Mouse (Mus musculus): ENCODE data around the gene Rbm48. TPM values are rescaled to one million over a fixed set of nuclear protein-coding genes. Genes with fewer than 3 reads are reported as not detected.

The Rbm48 gene
- polyA plus RNA-seq, 1 experiment, result not detected

DNA sequence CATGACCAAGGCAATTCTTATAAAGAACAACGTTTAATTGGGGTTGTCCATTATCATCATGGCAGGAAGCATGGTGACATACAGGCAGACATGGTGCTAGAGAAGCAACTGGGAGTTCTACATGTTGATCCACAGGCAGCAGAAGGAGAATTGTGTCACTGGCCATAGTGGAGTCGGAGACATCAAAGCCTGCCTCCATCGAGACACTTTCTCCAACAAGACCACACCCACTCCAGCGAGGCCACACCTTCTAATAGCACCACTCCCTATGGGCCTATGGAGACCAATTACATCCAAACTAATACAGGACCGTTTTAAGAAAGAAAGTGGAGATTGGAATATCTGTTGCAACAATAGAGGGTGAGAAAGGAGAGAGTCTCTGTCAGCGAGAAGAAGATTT is 54.5 kb downstream of the Rbm48 start:
- Histone ChIP-seq H3K4me1 (ENCODE audit: control insufficient read depth, insufficient read depth, low read length) (0 out of 2 replicates have a peak, but pooled peaks cover 2% of the 10 kb centered on the region), H3K4me3 (ENCODE audit: insufficient read depth, low read depth, low read length) (no peak overlapping the region), H3K27ac (ENCODE audit: insufficient read depth, low read depth, low read length) (no peak overlapping the region)
- TF ChIP-seq CTCF (IDR thresholded peaks at IDR 0.05; ENCODE audit: insufficient read depth, low read depth, low read length) (no peak), POLR2A (IDR thresholded peaks at IDR 0.05; ENCODE audit: insufficient read depth, low read depth, low read length) (no peak)
- 86% methylated on average over 6 of the region's 6 CpGs for WGBS

DNA sequence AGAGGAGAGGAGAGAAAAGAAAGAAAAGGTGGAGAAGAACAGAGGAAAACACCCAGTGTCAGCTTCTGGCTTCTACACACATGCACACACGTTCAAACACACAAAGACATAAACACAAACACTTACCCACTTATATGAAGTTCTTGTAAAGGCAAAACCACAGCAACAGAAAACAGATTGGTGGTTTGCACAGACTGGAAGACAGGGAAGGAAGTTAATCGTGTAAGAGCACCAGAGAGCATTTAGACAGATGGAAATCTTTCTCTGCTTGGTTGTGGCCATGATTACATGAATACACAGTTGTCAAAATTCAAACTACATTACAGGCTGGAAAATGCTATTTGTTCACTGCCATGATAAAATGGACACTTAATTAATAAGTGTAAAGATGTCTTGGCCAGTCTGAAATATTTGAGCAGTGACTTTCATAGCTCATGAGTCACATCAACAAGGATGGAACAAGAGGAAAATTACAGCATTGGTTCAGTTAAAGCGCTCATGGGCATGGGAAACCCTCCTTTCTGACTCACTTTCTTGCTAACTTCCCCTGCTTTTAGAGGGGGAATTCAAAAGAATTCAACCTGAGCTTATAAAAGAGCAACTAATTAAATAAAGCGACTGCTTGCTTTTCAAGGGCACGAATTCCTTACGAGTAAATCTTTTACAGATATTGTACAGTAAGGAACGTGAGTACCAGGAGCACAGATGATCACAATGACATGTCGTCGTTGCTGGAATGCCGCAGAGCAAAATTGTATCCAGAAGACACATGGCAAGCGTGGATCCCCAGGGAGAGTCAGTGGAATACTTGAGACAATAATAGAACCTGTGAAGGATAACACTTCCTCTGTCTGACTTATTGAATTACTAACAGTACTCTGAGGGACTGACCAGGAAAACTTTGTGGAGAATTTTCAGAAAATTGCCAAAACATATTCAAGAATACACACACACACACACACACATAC is 57.6 kb downstream of the Rbm48 start:
- WGBS, result 47% methylated on average over 11 of the region's 11 CpGs
- H3K4me3 ChIP-seq (ENCODE audit: insufficient read depth, low read depth, low read length), result no peak overlapping the region
- TF ChIP-seq POLR2A (IDR thresholded peaks at IDR 0.05; ENCODE audit: insufficient read depth, low read depth, low read length) (no peak), CTCF (IDR thresholded peaks at IDR 0.05; ENCODE audit: insufficient read depth, low read depth, low read length) (no peak)
- no peak overlapping the region for H3K27ac ChIP-seq (ENCODE audit: insufficient read depth, low read depth, low read length)
- no peaks in the 10 kb centered on the region for H3K4me1 ChIP-seq (ENCODE audit: control insufficient read depth, insufficient read depth, low read length)

DNA sequence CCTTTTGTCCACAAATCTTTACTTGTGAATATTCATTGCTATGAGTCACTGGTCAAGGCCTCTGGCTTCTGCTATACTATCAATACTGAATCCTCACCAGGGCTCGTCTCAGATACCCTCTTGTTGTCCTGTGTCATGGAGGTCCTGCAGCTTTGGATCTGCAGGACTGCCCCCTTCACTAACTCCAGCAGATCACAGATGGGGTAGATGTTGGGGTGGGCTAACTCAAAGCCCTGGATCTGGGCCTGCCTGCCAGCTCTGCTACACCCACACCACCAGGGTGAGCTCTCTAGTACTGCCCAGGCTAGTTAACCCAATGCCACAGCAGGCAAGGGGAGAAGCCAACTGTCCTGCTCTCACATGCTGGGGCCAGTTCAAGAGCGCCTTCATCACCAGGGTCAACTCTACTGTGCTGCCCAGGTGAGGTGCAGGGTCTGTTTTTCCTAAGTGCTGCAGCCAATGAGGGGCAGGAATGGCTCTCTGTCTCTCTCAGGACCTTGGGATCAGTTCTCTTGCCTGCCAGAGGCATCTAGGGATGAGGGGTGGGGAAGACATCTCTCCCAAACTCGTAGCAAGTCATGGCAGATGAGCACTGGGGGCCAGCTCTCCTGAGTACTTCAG is 59.7 kb downstream of the Rbm48 start:
- TF ChIP-seq CTCF (IDR thresholded peaks at IDR 0.05; ENCODE audit: insufficient read depth, low read depth, low read length) (no peak), POLR2A (IDR thresholded peaks at IDR 0.05; ENCODE audit: insufficient read depth, low read depth, low read length) (no peak)
- Histone ChIP-seq H3K4me1 (ENCODE audit: control insufficient read depth, insufficient read depth, low read length) (no peaks in the 10 kb centered on the region), H3K27ac (ENCODE audit: insufficient read depth, low read depth, low read length) (no peak overlapping the region), H3K4me3 (ENCODE audit: insufficient read depth, low read depth, low read length) (no peak overlapping the region)
- whole genome bisulfite sequencing, result 83% methylated on average over 3 of the region's 3 CpGs

Other genes starting within 250 kb of the Rbm48 start
- gene Fam133b, start 52.8 kb downstream of the Rbm48 start, polyA plus RNA-seq (2012; ENCODE audit: insufficient read depth, insufficient read length, low replicate concordance, missing spikeins), result not detected in 2 replicates
- gene 1700109H08Rik, start 25.0 kb downstream of the Rbm48 start, polyA plus RNA-seq (2012; ENCODE audit: insufficient read depth, insufficient read length, low replicate concordance, missing spikeins), result not detected in 2 replicates
- not detected in 2 replicates for gene Pex1, start 519 bp downstream of the Rbm48 start, polyA plus RNA-seq (2012; ENCODE audit: insufficient read depth, insufficient read length, low replicate concordance, missing spikeins)
- gene Tmbim7, start 54.6 kb upstream of the Rbm48 start, polyA plus RNA-seq (2012; ENCODE audit: insufficient read depth, insufficient read length, low replicate concordance, missing spikeins), result not detected in 2 replicates
- gene Gatad1, start 60.6 kb upstream of the Rbm48 start, polyA plus RNA-seq (2012; ENCODE audit: insufficient read depth, insufficient read length, low replicate concordance, missing spikeins), result not detected in 2 replicates
- not detected in 2 replicates for gene Ankib1, start 206.3 kb upstream of the Rbm48 start, polyA plus RNA-seq (2012; ENCODE audit: insufficient read depth, insufficient read length, low replicate concordance, missing spikeins)
- not detected in 2 replicates for gene Krit1, start 206.6 kb upstream of the Rbm48 start, polyA plus RNA-seq (2012; ENCODE audit: insufficient read depth, insufficient read length, low replicate concordance, missing spikeins)
- not detected in 2 replicates for gene Lrrd1, start 248.6 kb upstream of the Rbm48 start, polyA plus RNA-seq (2012; ENCODE audit: insufficient read depth, insufficient read length, low replicate concordance, missing spikeins)

All from olfactory bulb, adult 2 months (tissue).